Mouse (Mus musculus) CH12.LX (cell line): ENCODE measurements at regions not wholly inside any gene's neighbourhood (a gene's known extent, or its start where the extent isn't known, plus 50 kb on each side); places are given as distances from the start of the nearest gene placed in this dataset.

Source experiments
- DNase-seq: peaks from one replicate; pipeline ENCODE4 v3.0.0-alpha.2; 2013; ENCODE audit errors: extremely low read depth
- H3K27ac ChIP-seq: 2 replicates; pipeline ENCODE4 v1.5.1; 2012; ENCODE audit warnings: low read depth, mild to moderate bottlenecking, control low read depth, moderate library complexity; ENCODE audit not compliant: insufficient read depth
- H3K27me3 ChIP-seq: replicated peaks from 2 replicates; pipeline ENCODE3; 2012; ENCODE audit warnings: inconsistent platforms
- H3K36me3 ChIP-seq, 2 experiments: replicated peaks in 1 of 2; 2 replicates each; pipeline versions ENCODE3 to v1.6.1; 2012; ENCODE audit warnings: inconsistent platforms in 1 of 2, low read length in 1 of 2, mild to moderate bottlenecking in 1 of 2, mixed read lengths in 1 of 2, moderate library complexity in 1 of 2; ENCODE audit not compliant: control insufficient read depth in 1 of 2, insufficient read depth in 1 of 2
- H3K4me1 ChIP-seq, 2 experiments: 2 replicates each; pipeline ENCODE4 v1.6.1; 2012; ENCODE audit warnings: inconsistent platforms in 1 of 2, moderate library complexity in 1 of 2; ENCODE audit not compliant: insufficient read depth in 2 of 2, control insufficient read depth in 1 of 2
- H3K4me2 ChIP-seq: 2 replicates; pipeline ENCODE4 v1.6.1; 2012; ENCODE audit warnings: low read depth, mild to moderate bottlenecking, control low read depth; ENCODE audit not compliant: poor library complexity, insufficient read depth, severe bottlenecking
- H3K4me3 ChIP-seq, 3 experiments: fragments of 150-350 bp in 1 of 3; sonication (generic) in 1 of 3; replicated peaks in 1 of 3; 2 replicates each; pipeline versions ENCODE3 to v1.5.1; 2011 to 2012; ENCODE audit warnings: low read depth in 2 of 3, low read length in 2 of 3, mild to moderate bottlenecking in 2 of 3, moderate library complexity in 2 of 3, control low read depth in 1 of 3, improper control_type of control experiment in 1 of 3, inconsistent platforms in 1 of 3, mixed read lengths in 1 of 3; ENCODE audit not compliant: poor library complexity in 1 of 3
- H3K79me2 ChIP-seq: replicated peaks from 2 replicates; pipeline ENCODE4 v1.6.1; 2012; ENCODE audit warnings: mild to moderate bottlenecking, moderate library complexity; ENCODE audit not compliant: control insufficient read depth, poor library complexity, insufficient read depth, severe bottlenecking; ENCODE audit errors: extremely low read depth
- H3K9ac ChIP-seq: 2 replicates; pipeline ENCODE4 v1.6.1; 2012; ENCODE audit warnings: low read depth, mild to moderate bottlenecking, control low read depth, moderate library complexity; ENCODE audit not compliant: insufficient read depth
- H3K9me3 ChIP-seq: replicated peaks from 2 replicates; pipeline ENCODE3; 2012; ENCODE audit warnings: low read length, inconsistent platforms, mixed read lengths
- BHLHE40 ChIP-seq: IDR thresholded peaks from 2 replicates; pipeline ENCODE4 v1.6.1; 2011; ENCODE audit warnings: mild to moderate bottlenecking, low read depth, low read length, improper control_type of control experiment
- CHD2 ChIP-seq: IDR thresholded peaks from 2 replicates; pipeline ENCODE4 v1.6.1; 2011; ENCODE audit warnings: low read length, improper control_type of control experiment
- CTCF ChIP-seq, 2 experiments: IDR thresholded peaks in 1 of 2; conservative IDR thresholded peaks in 1 of 2; 2 replicates each; pipeline ENCODE4 v1.5.1; 2011 to 2012; ENCODE audit warnings: low read depth in 2 of 2, low read length in 2 of 2, improper control_type of control experiment in 1 of 2, inconsistent platforms in 1 of 2, mild to moderate bottlenecking in 1 of 2, moderate library complexity in 1 of 2
- E2F4 ChIP-seq: IDR thresholded peaks from 2 replicates; pipeline ENCODE4 v1.6.1; 2011; ENCODE audit warnings: low read depth, low read length, improper control_type of control experiment; ENCODE audit not compliant: insufficient replicate concordance
- ELF1 ChIP-seq: IDR thresholded peaks from 2 replicates; pipeline ENCODE4 v1.6.1; 2014; ENCODE audit warnings: low read depth, mild to moderate bottlenecking, inconsistent platforms, low read length, improper control_type of control experiment
- IRF4 ChIP-seq: IDR thresholded peaks from 2 replicates; pipeline ENCODE4 v1.6.1; 2014; ENCODE audit warnings: low read depth, mild to moderate bottlenecking, inconsistent platforms, low read length, improper control_type of control experiment
- JUN ChIP-seq: IDR thresholded peaks from 2 replicates; pipeline ENCODE4 v1.6.1; 2011; ENCODE audit warnings: low read depth, mild to moderate bottlenecking, low read length, improper control_type of control experiment, moderate library complexity; ENCODE audit not compliant: insufficient read depth
- JUND ChIP-seq: conservative IDR thresholded peaks from 2 replicates; pipeline ENCODE4 v1.6.1; 2011; ENCODE audit warnings: low read depth, low read length, improper control_type of control experiment
- KAT2A ChIP-seq: IDR thresholded peaks from 2 replicates; pipeline ENCODE4 v1.6.1; 2012; ENCODE audit warnings: low read length, improper control_type of control experiment, inconsistent platforms; ENCODE audit not compliant: insufficient replicate concordance
- MAFK ChIP-seq: IDR thresholded peaks from 2 replicates; pipeline ENCODE4 v1.6.1; 2011; ENCODE audit warnings: low read length, improper control_type of control experiment; ENCODE audit not compliant: insufficient replicate concordance
- MAX ChIP-seq: IDR thresholded peaks from 2 replicates; pipeline ENCODE4 v1.6.1; 2011; ENCODE audit warnings: low read length, improper control_type of control experiment
- MAZ ChIP-seq: IDR thresholded peaks from 2 replicates; pipeline ENCODE4 v1.6.1; 2012; ENCODE audit warnings: low read depth, mild to moderate bottlenecking, inconsistent platforms, low read length, improper control_type of control experiment, moderate library complexity
- MXI1 ChIP-seq: IDR thresholded peaks from 2 replicates; pipeline ENCODE4 v1.6.1; 2011; ENCODE audit warnings: mild to moderate bottlenecking, low read depth, low read length, improper control_type of control experiment
- MYC ChIP-seq: IDR thresholded peaks from 2 replicates; pipeline ENCODE4 v1.6.1; 2011; ENCODE audit warnings: low read depth, mild to moderate bottlenecking, improper control_type of control experiment, low read length
- NRF1 ChIP-seq: IDR thresholded peaks from 2 replicates; pipeline ENCODE4 v1.6.1; 2014; ENCODE audit warnings: low read depth, mild to moderate bottlenecking, inconsistent platforms, low read length, improper control_type of control experiment, moderate library complexity
- PAX5 ChIP-seq: IDR thresholded peaks from 2 replicates; pipeline ENCODE4 v1.6.1; 2012; ENCODE audit warnings: low read length, inconsistent platforms, mixed read lengths
- POLR2A ChIP-seq: IDR thresholded peaks from 2 replicates; pipeline ENCODE4 v1.6.1; 2011; ENCODE audit warnings: low read depth, mild to moderate bottlenecking, improper control_type of control experiment, low read length
- POLR2AphosphoS2 ChIP-seq: IDR thresholded peaks from 2 replicates; pipeline ENCODE4 v1.6.1; 2011; ENCODE audit warnings: low read depth, low read length, improper control_type of control experiment
- RAD21 ChIP-seq: IDR thresholded peaks from 2 replicates; pipeline ENCODE4 v1.6.1; 2011; ENCODE audit warnings: low read depth, mild to moderate bottlenecking, low read length, improper control_type of control experiment, moderate library complexity
- RCOR1 ChIP-seq: conservative IDR thresholded peaks from 2 replicates; pipeline ENCODE4 v1.6.1; 2012; ENCODE audit warnings: low read depth, mild to moderate bottlenecking, inconsistent platforms, low read length, improper control_type of control experiment
- SIN3A ChIP-seq: IDR thresholded peaks from 2 replicates; pipeline ENCODE4 v1.6.1; 2012; ENCODE audit warnings: low read length, improper control_type of control experiment, inconsistent platforms
- SMC3 ChIP-seq: IDR thresholded peaks from 2 replicates; pipeline ENCODE4 v1.6.1; 2011; ENCODE audit warnings: low read depth, low read length, improper control_type of control experiment
- TBP ChIP-seq: conservative IDR thresholded peaks from 2 replicates; pipeline ENCODE4 v1.6.1; 2011; ENCODE audit warnings: low read depth, low read length, improper control_type of control experiment
- TCF12 ChIP-seq: IDR thresholded peaks from 2 replicates; pipeline ENCODE4 v1.6.1; 2014; ENCODE audit warnings: low read depth, mild to moderate bottlenecking, inconsistent platforms, low read length, improper control_type of control experiment
- UBTF ChIP-seq: IDR thresholded peaks from 2 replicates; pipeline ENCODE4 v1.6.1; 2012; ENCODE audit warnings: low read depth, mild to moderate bottlenecking, inconsistent platforms, low read length, improper control_type of control experiment, moderate library complexity
- USF1 ChIP-seq: IDR thresholded peaks from 2 replicates; pipeline ENCODE4 v1.6.1; 2014; ENCODE audit warnings: low read depth, mild to moderate bottlenecking, inconsistent platforms, low read length, improper control_type of control experiment
- USF2 ChIP-seq: conservative IDR thresholded peaks from 2 replicates; pipeline ENCODE4 v1.6.1; 2011; ENCODE audit warnings: low read depth, low read length, improper control_type of control experiment
- ZC3H11A ChIP-seq: IDR thresholded peaks from 2 replicates; pipeline ENCODE4 v1.6.1; 2012; ENCODE audit warnings: low read depth, mild to moderate bottlenecking, inconsistent platforms, low read length, improper control_type of control experiment
- ZKSCAN1 ChIP-seq: IDR thresholded peaks from 2 replicates; pipeline ENCODE4 v1.6.1; 2012; ENCODE audit warnings: low read depth, inconsistent platforms, low read length, improper control_type of control experiment, borderline replicate concordance
- ZMIZ1 ChIP-seq: IDR thresholded peaks from 2 replicates; pipeline ENCODE4 v1.6.1; 2012; ENCODE audit warnings: low read depth, mild to moderate bottlenecking, inconsistent platforms, low read length, improper control_type of control experiment
- ZNF384 ChIP-seq: IDR thresholded peaks from 2 replicates; pipeline ENCODE4 v1.6.1; 2012; ENCODE audit warnings: low read depth, low read length, improper control_type of control experiment, inconsistent platforms
- dilution Hi-C: fragments of 300-500 bp; cut with MboI; formaldehyde crosslinking; loops from 2 replicates; pipeline ENCODE4 v1.14.3; 2020; ENCODE audit warnings: low sequenced_read_pairs; ENCODE audit not compliant: extremely low pct_unique_long_range_greater_than_20kb, extremely low pct_ligation_motif_present
- in situ Hi-C: fragments of 300-500 bp; cut with MboI; formaldehyde crosslinking; loops from 3 replicates; pipeline ENCODE4 v1.14.3; 2019; ENCODE audit warnings: low sequenced_read_pairs, low pct_ligation_motif_present, low pct_unique_long_range_greater_than_20kb, mixed read lengths

DNA sequence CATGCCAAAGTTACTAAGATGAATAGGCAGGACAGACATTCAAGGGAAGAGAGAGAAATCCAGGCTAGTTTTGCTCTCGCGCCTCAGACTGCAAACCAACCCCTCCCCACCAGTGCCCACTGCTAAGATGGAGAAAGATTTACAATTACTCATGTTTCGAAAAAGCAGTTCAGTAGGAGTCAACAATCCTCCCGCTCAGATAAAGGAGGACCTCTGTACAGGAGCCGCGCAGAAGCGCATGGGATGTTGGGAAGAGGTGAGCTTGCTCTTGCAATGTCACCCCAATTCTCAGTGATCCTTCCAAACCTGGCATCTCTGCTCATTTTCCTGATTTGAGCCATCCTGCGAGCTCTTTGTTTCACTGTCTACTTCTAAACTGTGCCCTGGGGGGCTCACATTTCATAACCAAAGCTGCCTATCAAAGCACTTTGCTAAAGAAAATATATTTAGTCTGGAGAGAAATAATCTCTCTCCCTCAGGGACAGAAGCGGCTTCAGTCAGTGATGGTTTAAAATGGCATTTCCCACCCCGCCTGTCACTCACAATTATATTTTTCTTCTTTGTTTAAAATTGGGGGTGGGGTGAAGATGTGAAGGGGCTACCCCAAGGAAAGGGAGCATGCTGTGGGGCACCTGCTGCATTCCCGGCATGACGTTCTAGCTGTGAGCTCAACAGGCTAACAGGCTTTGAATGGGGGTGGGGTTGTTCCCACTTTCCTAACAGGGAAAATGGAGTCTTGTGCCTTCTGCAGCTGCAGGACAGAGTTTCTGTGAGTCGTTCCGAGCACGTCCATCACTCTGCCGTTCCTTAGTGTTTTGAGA is 170.2 kb downstream of the Nucb2 start:
- in situ Hi-C loops (no loop called here), dilution Hi-C loops (no loop called here)
- no peaks in the 10 kb centered on the region for H3K27me3 ChIP-seq
- no peaks in the 10 kb centered on the region for H3K79me2 ChIP-seq
- H3K9ac ChIP-seq, result no peak overlapping the region
- H3K27ac ChIP-seq, result no peak overlapping the region
- H3K4me1 ChIP-seq, result no peaks in the 10 kb centered on the region
- no peak overlapping the region for H3K4me3 ChIP-seq
- no peaks in the 10 kb centered on the region for H3K9me3 ChIP-seq
- TF ChIP-seq RAD21, result no peak
- TF ChIP-seq ZC3H11A, result no peak
- no peak for TF ChIP-seq MYC
- TF ChIP-seq TBP, result no peak
- TF ChIP-seq POLR2A, result no peak
- TF ChIP-seq SIN3A, result no peak
- no peak for TF ChIP-seq IRF4
- TF ChIP-seq RCOR1, result no peak
- TF ChIP-seq MAX, result no peak
- no peak for TF ChIP-seq ZNF384
- TF ChIP-seq NRF1, result no peak
- TF ChIP-seq KAT2A, result no peak
- no peak for TF ChIP-seq UBTF
- no peak for TF ChIP-seq USF2
- TF ChIP-seq E2F4, result no peak
- TF ChIP-seq TCF12, result no peak
- TF ChIP-seq MAFK, result no peak
- H3K4me2 ChIP-seq, result no peak overlapping the region
- H3K36me3 ChIP-seq, result no peaks in the 10 kb centered on the region
- no peak for DNase-seq

DNA sequence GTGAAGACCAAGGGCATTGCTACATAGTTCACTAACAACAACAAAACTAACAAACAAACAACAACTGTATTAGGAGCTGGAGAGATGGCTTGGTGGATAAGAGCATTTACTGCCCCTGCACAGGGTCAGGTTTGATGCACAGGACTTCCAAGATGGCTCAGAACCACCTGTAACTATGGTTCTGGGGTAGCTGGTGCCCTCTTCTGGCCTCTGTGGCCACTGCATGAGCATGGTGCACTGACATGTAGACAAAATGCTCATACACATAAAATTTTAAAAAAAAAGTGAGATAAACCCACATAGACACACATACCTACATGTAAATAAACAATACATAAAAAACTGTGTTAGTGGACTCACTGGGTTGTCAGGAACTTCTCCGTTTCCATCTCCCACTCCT is 172.5 kb downstream of the Nucb2 start:
- Histone ChIP-seq H3K36me3 (no peaks in the 10 kb centered on the region), H3K4me1 (no peaks in the 10 kb centered on the region), H3K4me3 (no peak overlapping the region), H3K9ac (no peak overlapping the region), H3K27ac (no peak overlapping the region), H3K4me2 (no peak overlapping the region), H3K27me3 (no peaks in the 10 kb centered on the region), H3K79me2 (no peaks in the 10 kb centered on the region), H3K9me3 (no peaks in the 10 kb centered on the region)
- in situ Hi-C loops, result no loop called here
- dilution Hi-C loops, result no loop called here
- peak; percentile 28 for DNase-seq
- TF ChIP-seq CTCF (conservative IDR thresholded peaks at IDR 0.05 in 1 of 2, IDR thresholded peaks at IDR 0.05 in 1 of 2; ENCODE audit: low read depth in 2 of 2, low read length in 2 of 2) (peak; percentile 27 to 58; a peak in 3 of 4 replicates), JUND (no peak), BHLHE40 (no peak), MYC (no peak), ZC3H11A (no peak), POLR2AphosphoS2 (no peak), MXI1 (no peak), SMC3 (peak; percentile 41), USF2 (no peak), JUN (no peak), ELF1 (no peak), RAD21 (peak; percentile 27), TCF12 (no peak), ZMIZ1 (no peak), ZKSCAN1 (no peak), NRF1 (no peak), USF1 (no peak), MAFK (no peak), TBP (no peak), PAX5 (no peak), MAX (no peak), CHD2 (no peak), IRF4 (no peak), MAZ (no peak), ZNF384 (no peak)
